ENCODE assay signal across 13 mouse cellular contexts in the genomic region with DNA sequence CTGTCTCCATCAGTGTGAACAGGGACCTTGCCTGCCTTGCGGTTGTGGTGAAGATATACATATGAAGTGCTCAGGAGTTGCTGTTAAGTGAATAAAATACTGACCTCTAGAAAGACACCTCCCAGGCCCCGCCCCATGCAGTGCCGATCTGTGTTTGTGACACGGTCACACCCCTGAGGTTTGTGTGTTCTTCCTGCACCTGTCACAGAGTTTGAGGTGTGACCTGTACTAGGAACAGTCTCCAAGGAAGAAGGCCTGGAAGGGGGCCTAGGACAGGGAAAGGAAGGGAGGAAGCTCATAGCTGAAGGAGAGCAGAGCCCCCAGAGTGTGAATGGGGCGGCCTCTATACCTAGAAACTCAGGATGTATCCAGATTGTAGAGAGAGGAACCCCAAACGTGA.
"Had no signal": no experiment of that assay in that cellular context is flagged by ENCODE, and none has a peak within 500 bp of the region (broad histone marks: within the 10 kb centered on the region; RNA-seq: fewer than 3 reads in every experiment).

No protein-coding gene starts in this region.

- H3K9ac ChIP-seq: limb, embryonic 12.5 days; liver, embryonic 13.5 days; liver, postnatal 0 days; lung, embryonic 15.5 days; midbrain, embryonic 12.5 days; stomach, embryonic 15.5 days had no signal

- H3K4me2 ChIP-seq: limb, embryonic 12.5 days; liver, embryonic 13.5 days; lung, embryonic 15.5 days; midbrain, embryonic 12.5 days; stomach, embryonic 15.5 days had no signal

- DNase-seq: kidney, adult 8-10 months; kidney, postnatal 25 days; liver; liver, embryonic 13.5 days; liver, postnatal 0 days; lung, postnatal 14 days; right cerebral cortex, postnatal 14 days; thymus, adult 18-20 months; thymus, postnatal 14 days had no signal

- H3K9me3 ChIP-seq: limb, embryonic 12.5 days; liver, embryonic 13.5 days; lung, embryonic 15.5 days; midbrain, embryonic 12.5 days; stomach, embryonic 15.5 days had no signal

- H3K36me3 ChIP-seq: limb, embryonic 12.5 days; liver, embryonic 13.5 days; lung, embryonic 15.5 days; midbrain, embryonic 12.5 days; stomach, embryonic 15.5 days had no signal

- ATAC-seq: liver, postnatal 0 days had no signal

- H3K4me3 ChIP-seq: limb, embryonic 12.5 days; liver, embryonic 13.5 days; lung, embryonic 15.5 days; midbrain, embryonic 12.5 days; stomach, embryonic 15.5 days had no signal

- H3K27ac ChIP-seq: limb, embryonic 12.5 days; lung, embryonic 15.5 days; midbrain, embryonic 12.5 days; stomach, embryonic 15.5 days had no signal

- H3K27me3 ChIP-seq: liver, embryonic 13.5 days; stomach, embryonic 15.5 days had no signal
